Mouse (Mus musculus): ENCODE results near the gene Lsm12.
A peak's percentile ranks its signal among the peaks of the same experiment; 100 is the strongest.
"Not testable (repeated sequence)": the region's sequence is repeated elsewhere in the genome, so short reads cannot be mapped to it uniquely, and the experiment has no call there.

Lsm12 gene

GRCm38 (mm10) chr11:102185677-102186076, 581 bp upstream of the Lsm12 start:
- DNase-seq (ENCODE audit: low spot score): no peak

DNA sequence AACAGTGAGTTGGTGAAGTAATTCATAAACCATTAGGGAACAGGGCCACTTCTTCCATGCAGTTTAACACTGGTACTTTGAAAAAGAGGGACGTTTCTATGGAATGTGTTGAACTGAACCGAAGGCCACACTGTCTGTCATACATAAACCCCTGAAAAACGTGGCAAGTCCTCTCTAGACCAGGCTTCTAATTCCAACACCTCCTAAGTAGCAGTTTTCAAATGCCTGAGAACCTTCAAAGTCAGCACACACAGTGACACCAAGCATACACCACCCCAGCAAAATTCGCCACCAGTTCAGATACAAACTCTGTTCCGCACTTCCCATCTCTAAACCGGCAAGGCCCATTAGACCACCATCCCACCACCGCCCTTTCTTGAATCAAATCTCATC, 847 bp downstream of the Lsm12 start:
- no peak for DNase-seq (ENCODE audit: low spot score)

DNA sequence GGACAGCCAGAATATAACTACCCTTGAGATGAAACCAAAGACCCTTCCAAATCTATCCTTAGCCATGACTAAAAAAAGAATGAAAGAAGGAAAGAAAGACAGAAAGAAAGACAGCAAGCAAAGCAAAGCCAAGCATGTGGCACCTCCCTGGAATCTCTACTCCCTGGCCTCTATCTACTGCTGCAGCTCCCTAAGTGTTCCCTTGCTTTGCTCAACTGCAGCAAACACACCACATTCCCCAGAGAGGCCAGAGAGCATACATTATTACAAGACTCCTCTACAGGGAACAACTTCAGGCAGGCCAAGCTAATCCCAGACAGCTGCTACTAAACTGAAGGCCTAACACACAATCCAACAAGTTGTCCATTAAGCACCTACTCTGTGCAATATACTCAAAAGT, 5.3 kb downstream of the Lsm12 start:
- DNase-seq (ENCODE audit: low spot score): no peak

GRCm38 (mm10) chr11:102168689-102169088, 16.4 kb downstream of the Lsm12 start:
- DNase-seq (ENCODE audit: low spot score): no peak

DNA sequence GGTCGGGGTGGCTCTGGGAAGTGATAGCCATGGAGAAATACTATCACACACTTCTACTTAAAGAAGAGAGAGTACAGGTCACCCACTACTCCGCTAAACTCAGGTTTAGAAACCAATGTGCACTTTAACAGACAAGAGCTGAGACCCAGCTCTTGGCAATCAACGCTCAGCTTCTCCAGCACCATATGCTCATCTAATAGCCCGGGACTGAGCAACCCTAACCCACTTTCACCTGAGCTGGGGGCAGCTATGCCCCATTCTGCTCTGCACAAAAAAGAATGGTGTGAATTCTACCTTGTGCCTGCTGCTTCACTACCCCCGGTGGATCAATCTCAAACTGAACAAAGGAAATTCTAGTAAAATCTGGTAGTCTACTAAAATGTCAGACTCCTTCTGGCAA, 17.6 kb downstream of the Lsm12 start:
- no peak for DNase-seq (ENCODE audit: low spot score)

GRCm38 (mm10) chr11:102165971-102166722, 18.9 kb downstream of the Lsm12 start:
- no peak for DNase-seq (ENCODE audit: low spot score)

DNA sequence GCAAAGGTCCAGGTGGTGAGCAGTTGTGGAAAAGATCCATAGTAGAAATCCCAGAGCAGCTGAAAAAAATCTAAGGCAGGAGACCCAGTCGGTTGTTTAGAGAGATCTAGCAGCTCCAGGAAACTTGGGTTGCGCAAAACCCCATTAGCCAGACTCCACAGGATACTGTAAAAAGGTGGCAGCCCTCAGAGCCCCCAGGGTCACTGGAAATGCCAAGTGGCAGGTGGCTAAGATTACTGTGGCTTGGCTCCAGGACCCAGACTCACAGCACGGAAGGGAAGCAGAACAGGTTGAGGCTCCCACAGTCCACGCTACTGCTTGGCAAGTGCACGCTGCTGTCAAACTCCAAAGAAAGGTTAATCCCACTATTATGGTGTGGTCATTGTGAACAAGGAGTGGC, 25.3 kb downstream of the Lsm12 start:
- DNase-seq (ENCODE audit: low spot score): no peak

GRCm38 (mm10) chr11:102158024-102158423, 27.1 kb downstream of the Lsm12 start:
- DNase-seq (ENCODE audit: low spot score): not testable (repeated sequence)

- DNase-seq (ENCODE audit: low spot score): no peak
Measured at GRCm38 (mm10) chr11:102156786-102157089, 28.4 kb downstream of the Lsm12 start.

DNA sequence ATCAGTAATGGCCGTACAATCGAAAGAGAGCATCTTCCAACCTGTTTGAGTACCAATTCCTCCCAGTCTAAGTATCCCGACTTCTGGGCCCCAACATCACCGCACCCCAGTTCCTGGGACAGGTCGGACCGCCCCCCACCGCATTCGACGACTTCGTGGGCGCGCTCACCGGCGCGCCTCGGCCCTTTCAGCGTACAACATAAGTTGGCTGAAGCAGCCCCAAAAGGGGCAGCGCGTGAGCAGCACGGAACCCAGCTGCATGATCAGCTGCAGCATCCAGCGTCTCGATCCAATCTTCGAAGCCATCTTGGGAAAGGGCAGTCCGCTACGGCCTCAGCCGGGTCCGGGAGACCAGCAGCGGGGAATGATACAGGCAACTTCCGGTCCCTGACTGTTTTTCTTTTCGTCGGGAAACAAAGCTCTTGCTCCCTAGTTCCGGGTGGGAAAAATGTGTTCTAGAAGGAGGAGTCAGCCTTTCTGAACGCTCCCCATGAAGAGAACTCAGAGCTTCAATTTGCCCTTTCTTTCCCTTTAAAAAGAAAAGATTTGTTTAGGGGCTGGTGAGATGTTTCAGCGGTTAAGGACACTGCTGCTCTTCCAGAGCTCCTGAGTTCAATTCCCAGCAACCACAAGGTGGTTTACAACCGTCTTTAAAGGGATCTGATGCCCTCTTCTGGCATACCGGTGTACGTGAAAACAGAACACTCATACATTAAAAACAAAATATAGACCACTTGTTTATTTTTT, 28.9 kb downstream of the Lsm12 start, which contains the start of gene Tmem101:
TSS of gene Tmem101 (minus strand) at position 366 of the 747 bp plus-strand sequence.
- DNase-seq (ENCODE audit: low spot score): peak; percentile 84

- no peak for DNase-seq (ENCODE audit: low spot score)
Measured at GRCm38 (mm10) chr11:102147213-102147989, 37.7 kb downstream of the Lsm12 start.

DNA sequence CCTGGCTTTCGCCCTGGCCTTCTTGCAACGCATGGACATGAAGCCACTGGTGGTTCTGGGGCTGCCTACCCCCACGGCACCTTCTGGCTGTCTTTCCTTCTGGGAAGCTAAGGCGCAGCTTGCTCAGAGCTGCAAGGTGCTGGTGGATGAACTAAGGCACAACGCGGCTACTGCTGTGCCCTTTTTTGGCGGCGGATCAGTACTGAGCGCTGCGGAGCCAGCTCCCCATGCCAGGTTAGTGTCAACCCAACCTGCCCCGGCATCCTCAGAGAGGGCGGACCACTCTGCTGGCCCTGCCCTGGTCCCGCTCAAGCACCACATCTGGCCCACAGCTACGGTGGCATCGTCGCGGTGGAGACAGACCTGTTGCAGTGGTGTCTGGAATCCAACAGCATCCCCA, 38.6 kb downstream of the Lsm12 start:
- no peak for DNase-seq (ENCODE audit: low spot score)

DNA sequence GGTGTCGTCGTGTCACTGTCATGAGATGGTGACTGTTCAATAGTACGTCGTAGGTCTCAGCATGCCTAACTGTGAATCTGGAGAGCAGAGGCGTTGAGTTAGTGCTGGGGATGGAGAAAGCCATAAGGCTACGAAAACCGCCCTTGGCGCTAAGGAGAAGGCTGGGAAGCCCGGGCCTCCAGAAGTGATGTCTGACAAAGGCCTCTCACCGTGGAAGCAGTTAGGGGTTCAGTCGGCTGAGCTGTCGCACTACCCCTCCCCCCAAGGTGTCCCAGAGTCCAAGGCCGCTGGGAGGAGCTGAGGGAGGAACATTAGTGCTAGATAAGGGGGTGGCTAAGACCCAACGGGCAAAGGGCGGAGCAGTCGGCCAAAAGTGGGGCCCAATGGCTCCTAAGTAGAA, 39.1 kb downstream of the Lsm12 start:
- DNase-seq (ENCODE audit: low spot score): no peak

DNA sequence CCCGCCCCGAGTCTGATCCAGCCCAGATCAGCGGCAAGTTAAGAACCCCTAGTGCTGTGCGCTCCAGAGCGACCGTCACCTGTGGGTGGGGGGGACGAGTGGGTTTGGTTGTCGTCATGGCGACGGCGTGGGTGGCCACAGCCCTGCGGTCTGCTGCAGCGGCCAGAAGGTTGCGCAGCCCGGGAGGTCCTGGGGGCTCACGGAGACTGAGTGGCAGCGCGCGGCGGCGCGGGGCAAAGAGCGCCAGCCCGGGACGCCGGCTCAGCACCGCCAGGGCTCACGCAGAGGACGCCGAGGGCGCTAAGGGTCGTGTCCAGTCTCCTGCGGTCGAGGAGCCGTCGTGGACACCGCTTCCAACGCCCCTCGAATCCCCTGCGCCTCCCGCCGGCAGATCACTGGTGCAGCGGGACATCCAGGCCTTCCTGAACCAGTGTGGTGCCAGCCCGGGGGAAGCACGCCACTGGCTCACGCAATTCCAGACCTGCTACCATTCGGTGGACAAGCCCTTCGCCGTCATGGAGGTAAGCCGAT, 39.6 kb downstream of the Lsm12 start, which contains the start of gene Nags:
TSS of gene Nags (plus strand) at position 43 of the 531 bp plus-strand sequence.
- DNase-seq (ENCODE audit: low spot score): no peak

DNA sequence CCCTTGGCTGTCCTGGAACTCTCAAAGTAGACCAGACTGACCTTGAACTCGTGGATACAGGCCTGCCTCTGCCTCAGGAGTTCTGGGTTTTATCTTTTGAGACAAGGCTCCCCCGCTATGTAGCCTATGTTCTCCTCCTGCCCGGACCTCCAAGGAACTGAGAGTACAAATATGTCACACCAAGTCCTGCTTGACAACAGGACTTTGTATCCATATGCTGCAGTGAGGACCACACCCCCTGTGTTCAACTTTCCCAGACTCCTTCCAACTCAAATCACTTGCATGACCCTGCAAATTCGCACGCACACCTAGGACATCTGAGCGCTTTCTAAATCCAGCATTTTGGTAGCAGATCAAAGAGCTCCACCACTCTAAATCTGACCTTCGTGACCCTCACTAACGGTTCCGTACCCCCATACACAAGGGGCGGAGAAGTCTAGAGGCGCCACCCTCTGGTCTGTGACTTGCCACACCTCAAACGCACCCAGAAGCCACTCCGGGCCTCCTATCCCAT, 40.1 kb downstream of the Lsm12 start:
- DNase-seq (ENCODE audit: low spot score): no peak

DNA sequence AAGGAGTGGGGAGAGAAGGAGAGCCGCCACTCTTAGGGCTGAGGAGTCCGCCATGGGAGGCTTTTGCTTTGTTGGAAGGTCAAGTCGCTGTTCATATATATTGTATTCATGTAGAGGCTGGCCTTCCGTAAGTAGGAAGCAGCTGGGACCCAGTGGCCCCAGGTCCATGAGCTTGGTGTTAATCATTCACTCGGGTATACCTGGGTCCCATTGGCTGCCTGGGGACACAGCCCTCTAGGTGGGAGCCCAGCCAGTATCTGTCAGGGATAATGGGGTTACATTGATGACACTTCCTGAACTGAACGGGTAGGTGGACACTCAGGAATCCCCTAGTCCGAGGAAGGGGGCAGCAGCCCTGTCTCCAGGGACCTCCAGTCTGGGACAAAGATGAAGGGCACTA, 42.7 kb downstream of the Lsm12 start:
- DNase-seq (ENCODE audit: low spot score): no peak

DNA sequence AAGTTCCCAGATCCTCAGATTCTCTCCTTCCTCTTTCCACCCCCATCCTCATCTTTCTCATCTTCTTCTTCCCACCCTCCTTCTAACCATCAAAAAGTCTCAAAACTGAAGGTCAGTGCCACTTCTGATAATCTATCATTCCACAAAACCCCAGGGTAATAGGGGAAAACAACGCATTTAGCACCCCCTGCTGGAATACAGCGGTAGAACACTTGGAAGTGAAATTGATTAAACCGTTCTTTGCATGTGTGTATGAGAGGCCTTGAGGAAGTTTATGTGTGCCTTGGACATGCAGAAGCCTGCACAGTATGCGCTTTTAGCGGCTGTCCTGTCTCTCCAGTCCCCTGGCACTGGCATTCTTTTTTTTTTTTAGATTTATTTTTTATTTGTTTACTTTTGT, 44.6 kb downstream of the Lsm12 start:
- no peak for DNase-seq (ENCODE audit: low spot score)

DNA sequence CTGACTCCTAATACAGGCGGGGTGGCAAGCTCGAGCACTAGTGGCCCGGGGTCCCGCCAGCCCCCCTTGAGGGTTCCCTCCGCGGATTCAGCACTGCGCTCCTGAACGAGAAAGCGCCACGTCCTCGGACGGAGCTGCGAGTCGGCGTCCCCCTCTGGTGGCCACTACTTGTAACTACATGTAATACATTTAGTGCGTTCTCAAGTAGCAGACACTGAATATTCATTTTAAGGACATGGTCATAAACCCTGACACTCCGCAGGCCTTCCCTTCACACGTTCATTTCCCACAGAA, 46.7 kb downstream of the Lsm12 start:
- DNase-seq (ENCODE audit: low spot score): no peak

GRCm38 (mm10) chr11:102137625-102138446, 47.3 kb downstream of the Lsm12 start:
- DNase-seq (ENCODE audit: low spot score): no peak

DNA sequence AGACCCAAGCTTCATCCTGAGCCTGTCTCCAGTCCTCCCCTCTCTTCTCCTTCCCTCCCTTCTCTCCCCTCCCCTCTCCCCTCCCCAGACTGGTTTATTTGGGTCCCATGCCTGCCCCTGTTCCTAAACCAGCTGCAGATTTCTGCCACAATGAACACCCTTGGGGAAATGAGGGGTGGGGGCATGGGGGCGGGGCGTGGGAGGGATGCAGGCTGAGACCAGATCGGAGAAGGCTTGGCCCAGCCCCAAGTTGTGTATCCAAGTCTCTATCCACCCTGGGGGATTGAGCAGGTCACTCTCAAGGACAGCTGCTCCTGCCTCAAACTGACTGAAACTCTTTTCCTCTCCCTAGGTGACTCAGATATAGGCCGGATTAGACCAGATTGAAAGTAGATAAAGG, 50.6 kb downstream of the Lsm12 start:
- no peak for DNase-seq (ENCODE audit: low spot score)

GRCm38 (mm10) chr11:102117386-102117785, 67.7 kb downstream of the Lsm12 start:
- no peak for DNase-seq (ENCODE audit: low spot score)

- no peak for DNase-seq (ENCODE audit: low spot score)
Measured at GRCm38 (mm10) chr11:102116241-102116640, 68.9 kb downstream of the Lsm12 start.

All from left cerebral cortex, adult 11 months (tissue).